In genomic region chr7:106813829-106814228, GRCm38 (mm10) we compare ENCODE assay signal across 25 mouse cellular contexts. TPM values are rescaled to one million over a fixed set of nuclear protein-coding genes. Genes with fewer than 3 reads are reported as not detected.
DNase-seq lines count a peak whose midpoint lies in the region; TF ChIP-seq lines count a peak whose summit lies in the region.
"Had no signal": no experiment of that assay in that cellular context is flagged by ENCODE, and none has a peak within 500 bp of the region (broad histone marks: within the 10 kb centered on the region; RNA-seq: fewer than 3 reads in every experiment).

Gene Olfr701 (plus strand): TSS chr7:106814129.

- TF ChIP-seq POLR2A in testis, adult 2 months (IDR thresholded peaks at IDR 0.05; ENCODE audit: control insufficient read depth, low read depth, low read length): no peak

- DNase-seq in adrenal gland, adult (ENCODE audit: inconsistent age in 2 of 2, low spot score in 1 of 2): peak; percentile 11 to 54
- DNase-seq in adrenal gland, adult 18-20 months (ENCODE audit: low spot score in 2 of 2): no peak
- peak; percentile 1 for DNase-seq in adrenal gland, adult 8-10 months
- no peak for DNase-seq in adrenal gland, postnatal 10 days
- DNase-seq in testis, postnatal 10 days (ENCODE audit: low spot score): no peak
- DNase-seq: B cell, adult 2 months; cerebellum, adult 11-12 months; cerebellum, adult 2 months; cerebellum, adult 9-10 months; cerebellum, postnatal 10 days; cerebellum, postnatal 25 days; forebrain, postnatal 0 days had no signal

- H3K4me1 ChIP-seq in testis, adult 2 months (ENCODE audit: control insufficient read depth, insufficient read depth, low read length): no peaks in the 10 kb centered on the region
- H3K4me1 ChIP-seq: embryonic facial prominence, embryonic 10.5 days; embryonic facial prominence, embryonic 12.5 days; forebrain, embryonic 13.5 days; forebrain, embryonic 15.5 days had no signal

- TF ChIP-seq CTCF in testis, adult 2 months (IDR thresholded peaks at IDR 0.05; ENCODE audit: control insufficient read depth, insufficient read depth, insufficient replicate concordance, low read depth, low read length): no peak

- peak within 1 kb of the TSS; percentile 54 for H3K4me3 ChIP-seq in testis, adult 2 months (ENCODE audit: control insufficient read depth, low read depth, low read length)
- H3K4me3 ChIP-seq: embryonic facial prominence, embryonic 10.5 days; embryonic facial prominence, embryonic 12.5 days; forebrain, embryonic 13.5 days; forebrain, embryonic 15.5 days had no signal

- H3K27me3 ChIP-seq in testis, adult 2 months (ENCODE audit: control insufficient read depth, insufficient read depth, low read length): no peaks in the 10 kb centered on the region
- H3K27me3 ChIP-seq: CH12.LX; embryonic facial prominence, embryonic 12.5 days; forebrain, embryonic 13.5 days; forebrain, embryonic 15.5 days; Patski had no signal

- H3K27ac ChIP-seq in testis, adult 2 months (ENCODE audit: control insufficient read depth, insufficient read depth, low read depth, low read length): no peak within 1 kb of the TSS
- H3K27ac ChIP-seq: embryonic facial prominence, embryonic 10.5 days; embryonic facial prominence, embryonic 12.5 days; forebrain, embryonic 13.5 days; forebrain, embryonic 15.5 days had no signal

- no peaks in the 10 kb centered on the region for H3K36me3 ChIP-seq in testis, adult 2 months (ENCODE audit: control insufficient read depth, insufficient read depth, low read length)
- H3K36me3 ChIP-seq: embryonic facial prominence, embryonic 10.5 days; embryonic facial prominence, embryonic 12.5 days; forebrain, embryonic 15.5 days; G1E had no signal

RNA-seq across cellular contexts. Expression of gene Olfr701, which starts in this region (rescaled TPM):
- total RNA-seq in adrenal gland, adult 18-20 months (2021): not detected
- total RNA-seq in adrenal gland, adult 8-10 months (2022): not detected
- not detected for total RNA-seq in adrenal gland, postnatal 10 days (2021)
- polyA plus RNA-seq in testis, adult 2 months (2012; rRNA removed): 20.7 and 29.8 TPM in 2 replicates
- total RNA-seq: CH12.LX; forebrain, postnatal 0 days had no signal
- polyA plus RNA-seq: activated CD4-positive, CD25-positive, alpha-beta regulatory T cell, adult 4 months; CD4-positive, CD25-positive, alpha-beta regulatory T cell, adult 4 months; cerebellum, adult 2 months; cortical plate, adult 2 months; embryonic facial prominence, embryonic 10.5 days; embryonic facial prominence, embryonic 12.5 days; embryonic facial prominence, embryonic 14.5 days; forebrain, embryonic 11.5 days; forebrain, embryonic 13.5 days; forebrain, embryonic 15.5 days; forebrain, postnatal 0 days; G1E had no signal

Comparison
In these comparisons a context has a peak if more than half of its experiments do, and no peak if none do; other contexts are left out.
1. DNase-seq: peak in adrenal gland, adult (2 of 2); none in adrenal gland, adult 18-20 months (0 of 2), adrenal gland, postnatal 10 days (single experiment) and testis, postnatal 10 days (single experiment).
2. Peak in DNase-seq in adrenal gland, adult 8-10 months; RNA of the gene not detected or under 1 TPM.